Mouse (Mus musculus) midbrain, embryonic 10.5 days (tissue): ENCODE measurements around the gene Alk. TPM values are rescaled to one million over a fixed set of nuclear protein-coding genes. Genes with fewer than 3 reads are reported as not detected.

ENCODE experiments used
- DNase-seq: peaks from one replicate; pipeline ENCODE4 v3.0.0-alpha.2; 2017; ENCODE audit warnings: low spot score
- H3K27ac ChIP-seq: fragments of 300-500 bp; sonication (generic); replicated peaks from 2 replicates; pipeline ENCODE4 v1.5.1; 2016; ENCODE audit warnings: mild to moderate bottlenecking
- H3K27me3 ChIP-seq: fragments of 300-500 bp; sonication (generic); 2 replicates; pipeline ENCODE4 v1.6.1; 2016; ENCODE audit warnings: low read depth, mild to moderate bottlenecking; ENCODE audit not compliant: poor library complexity, severe bottlenecking
- H3K36me3 ChIP-seq: fragments of 300-500 bp; sonication (generic); 2 replicates; pipeline ENCODE4 v1.6.1; 2016; ENCODE audit warnings: mild to moderate bottlenecking, moderate library complexity
- H3K4me1 ChIP-seq: fragments of 300-500 bp; sonication (generic); 2 replicates; pipeline ENCODE4 v1.6.1; 2016
- H3K4me3 ChIP-seq: fragments of 300-500 bp; sonication (generic); 2 replicates; pipeline ENCODE4 v1.5.1; 2016; ENCODE audit warnings: mild to moderate bottlenecking, moderate library complexity
- H3K9me3 ChIP-seq: fragments of 300-500 bp; sonication (generic); replicated peaks from 2 replicates; pipeline ENCODE4 v1.6.1; 2016; ENCODE audit warnings: mild to moderate bottlenecking
- WGBS: fragments of 180-500 bp; shearing (Covaris S2); methylation state at CpG from one replicate; pipeline ENCODE4 v1.1.7; 2016; 5-methylcytosine and 5-hydroxymethylcytosine counted together
- polyA plus RNA-seq: library from polyadenylated mRNA; unstranded; fragments of >200 nt; fragmentation: Nextera tagmentation; extraction: Ambion mirVana; gene quantifications from 2 replicates; pipeline ENCODE4 v1.2.1, GENCODE M21; 2016

Gene Alk
- polyA plus RNA-seq, 1 experiment from 2014 or later: 0.21 TPM

DNA sequence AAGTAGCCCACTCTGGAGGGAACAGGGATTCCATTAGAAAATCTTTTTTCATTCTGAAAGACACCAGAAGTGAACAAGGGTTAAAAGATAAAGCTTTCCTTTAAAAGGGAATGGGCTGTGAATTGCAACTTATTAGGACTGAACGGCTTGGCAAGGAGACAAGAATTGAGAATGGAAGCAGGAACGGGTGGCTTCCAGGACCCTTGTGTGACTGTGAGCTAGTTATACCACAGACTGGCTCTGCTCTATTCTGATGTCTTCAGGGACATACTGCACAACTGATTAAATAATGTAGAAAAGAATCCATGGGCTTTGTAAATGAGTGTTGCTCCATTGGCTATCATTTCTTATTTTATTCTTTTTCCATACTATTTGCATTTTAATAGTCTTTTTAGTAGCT lies 33.0 kb downstream of the Alk start:
- no peak overlapping the region for H3K4me3 ChIP-seq
- H3K27me3 ChIP-seq: no peaks in the 10 kb centered on the region
- peaks cover 8% of the 10 kb centered on the region for H3K4me1 ChIP-seq
- H3K9me3 ChIP-seq: no peaks in the 10 kb centered on the region
- H3K36me3 ChIP-seq: no peaks in the 10 kb centered on the region
- no peak for DNase-seq
- H3K27ac ChIP-seq: no peak overlapping the region
- WGBS: 94% methylated on average over 2 of the region's 2 CpGs

DNA sequence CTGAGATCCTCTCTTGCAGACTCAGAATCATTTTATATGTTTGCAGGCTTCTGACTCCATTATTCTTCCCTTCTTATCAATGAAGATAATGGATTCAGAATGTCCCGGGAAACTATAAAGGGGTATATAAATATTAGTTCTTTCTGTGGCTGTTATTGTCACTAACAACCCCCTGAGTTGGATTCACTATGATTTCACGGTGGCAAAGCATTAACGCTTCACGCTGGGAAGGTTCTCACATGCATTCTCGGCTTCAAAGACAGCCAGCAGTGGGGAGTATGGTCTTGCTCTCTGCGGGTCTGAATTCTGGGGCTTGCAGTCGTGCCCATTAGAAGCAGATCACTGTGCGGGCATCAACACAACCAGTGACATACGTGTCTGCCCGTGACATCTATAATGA lies 34.9 kb downstream of the Alk start:
- Histone ChIP-seq H3K27me3 (no peaks in the 10 kb centered on the region), H3K4me1 (peaks cover 8% of the 10 kb centered on the region), H3K9me3 (no peaks in the 10 kb centered on the region), H3K27ac (no peak overlapping the region), H3K36me3 (no peaks in the 10 kb centered on the region), H3K4me3 (no peak overlapping the region)
- WGBS: 65% methylated on average over 10 of the region's 10 CpGs
- peak; percentile 16 for DNase-seq

- no peak overlapping the region for H3K27ac ChIP-seq
- no peak for DNase-seq
- WGBS: 69% methylated on average over 5 of the region's 5 CpGs
- no peak overlapping the region for H3K4me3 ChIP-seq
- H3K4me1 ChIP-seq: no peaks in the 10 kb centered on the region
- no peaks in the 10 kb centered on the region for H3K27me3 ChIP-seq
- peaks cover 9% of the 10 kb centered on the region; the same call in 1 of the 2 replicates for H3K9me3 ChIP-seq
- no peaks in the 10 kb centered on the region for H3K36me3 ChIP-seq
These were observed 41.0 kb downstream of the Alk start for GRCm38 (mm10) chr17:72563423-72563822.

DNA sequence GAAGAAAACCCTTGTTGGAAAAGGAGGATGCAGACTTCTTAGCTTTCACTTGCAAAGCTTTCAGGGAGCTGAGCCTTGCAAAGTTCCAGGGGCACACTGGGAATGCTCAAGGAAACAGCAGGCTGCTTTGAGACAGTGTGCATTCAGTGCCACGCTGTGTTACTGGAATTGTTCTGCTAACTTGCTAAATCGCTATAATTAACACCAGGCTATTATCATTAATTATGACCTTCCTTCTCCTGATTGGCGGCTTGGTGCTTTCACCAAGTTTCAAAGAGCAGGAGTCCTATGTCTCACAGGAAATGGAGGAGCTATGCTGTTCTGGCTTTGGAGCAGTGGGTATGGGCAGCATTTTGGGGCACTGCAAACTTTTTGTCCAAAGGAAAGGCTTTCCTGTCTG lies 43.0 kb downstream of the Alk start:
- H3K36me3 ChIP-seq: no peaks in the 10 kb centered on the region
- no peak for DNase-seq
- no peaks in the 10 kb centered on the region for H3K27me3 ChIP-seq
- 77% methylated on average over 3 of the region's 3 CpGs for whole genome bisulfite sequencing
- H3K4me3 ChIP-seq: no peak overlapping the region
- H3K27ac ChIP-seq: no peak overlapping the region
- peaks cover 9% of the 10 kb centered on the region; the same call in 1 of the 2 replicates for H3K9me3 ChIP-seq
- H3K4me1 ChIP-seq: 0 out of 2 replicates have a peak, but pooled peaks cover 9% of the 10 kb centered on the region

DNA sequence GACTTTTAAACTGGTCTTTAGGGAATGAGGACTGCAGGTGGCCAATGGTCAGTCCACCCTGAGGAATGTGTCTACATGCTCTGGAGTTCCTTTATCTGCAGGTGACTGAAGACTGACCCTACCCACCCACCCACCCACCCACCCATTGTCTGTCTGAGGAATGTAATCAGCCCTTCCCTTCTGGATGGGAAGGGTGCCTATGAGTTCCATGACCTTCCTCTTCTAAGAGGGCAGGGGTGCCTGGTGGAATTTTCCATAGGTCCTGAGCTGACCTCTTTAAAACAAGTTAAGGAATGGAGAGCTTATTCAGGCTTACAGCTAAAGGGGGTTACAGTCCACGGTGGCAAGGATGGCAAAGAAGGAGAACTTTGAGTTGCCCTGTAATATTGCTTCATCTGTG lies 43.7 kb downstream of the Alk start:
- Histone ChIP-seq H3K27ac (no peak overlapping the region), H3K4me3 (no peak overlapping the region), H3K4me1 (0 out of 2 replicates have a peak, but pooled peaks cover 9% of the 10 kb centered on the region), H3K36me3 (no peaks in the 10 kb centered on the region), H3K27me3 (no peaks in the 10 kb centered on the region), H3K9me3 (peaks cover 9% of the 10 kb centered on the region; the same call in 1 of the 2 replicates)
- 86% methylated on average over 1 of the region's 1 CpGs for WGBS
- no peak for DNase-seq

DNA sequence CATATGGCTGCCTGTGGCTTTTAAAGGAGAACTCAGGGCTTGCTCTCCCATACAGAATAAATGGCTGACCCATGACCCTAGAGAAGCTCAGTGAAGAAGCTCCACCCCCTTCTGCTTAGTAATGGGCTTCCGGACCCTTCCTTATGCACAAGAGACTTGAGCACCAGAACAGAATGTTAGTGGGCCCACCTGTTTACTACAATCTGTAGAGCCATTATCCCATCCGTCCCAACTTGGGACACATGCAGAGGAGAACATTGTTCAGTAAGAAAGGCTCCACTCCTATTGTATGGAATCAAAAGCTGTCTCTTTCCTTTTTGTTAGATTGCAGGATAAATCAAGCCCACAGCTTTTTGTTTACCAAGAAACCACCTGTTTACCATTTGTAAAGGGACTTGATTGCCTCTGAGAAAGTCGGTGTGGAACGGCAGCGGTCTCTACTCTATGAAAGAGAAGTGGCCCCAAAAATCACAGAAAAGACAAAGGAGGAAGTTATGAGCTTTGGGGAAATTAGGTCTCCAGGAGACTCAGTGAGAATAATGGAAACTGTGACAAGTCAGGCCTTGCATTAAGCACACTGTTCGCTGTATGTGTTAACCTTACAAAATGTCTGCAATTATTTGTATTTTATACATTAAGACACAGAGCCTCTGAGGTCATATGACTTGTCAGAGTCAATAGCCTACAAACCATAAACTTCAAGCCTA lies 47.2 kb downstream of the Alk start:
- Histone ChIP-seq H3K36me3 (no peaks in the 10 kb centered on the region), H3K27me3 (no peaks in the 10 kb centered on the region), H3K4me3 (no peak overlapping the region), H3K4me1 (0 out of 2 replicates have a peak, but pooled peaks cover 9% of the 10 kb centered on the region), H3K27ac (no peak overlapping the region), H3K9me3 (peaks cover 9% of the 10 kb centered on the region; the same call in 1 of the 2 replicates)
- DNase-seq: no peak
- 71% methylated on average over 6 of the region's 6 CpGs for WGBS

GRCm38 (mm10) chr17:72546274-72546673 lies 58.2 kb downstream of the Alk start:
- Histone ChIP-seq H3K36me3 (no peaks in the 10 kb centered on the region), H3K4me3 (no peak overlapping the region), H3K4me1 (no peaks in the 10 kb centered on the region), H3K27ac (no peak overlapping the region), H3K9me3 (no peaks in the 10 kb centered on the region), H3K27me3 (no peaks in the 10 kb centered on the region)
- WGBS: 75% methylated on average over 4 of the region's 4 CpGs
- DNase-seq: no peak

DNA sequence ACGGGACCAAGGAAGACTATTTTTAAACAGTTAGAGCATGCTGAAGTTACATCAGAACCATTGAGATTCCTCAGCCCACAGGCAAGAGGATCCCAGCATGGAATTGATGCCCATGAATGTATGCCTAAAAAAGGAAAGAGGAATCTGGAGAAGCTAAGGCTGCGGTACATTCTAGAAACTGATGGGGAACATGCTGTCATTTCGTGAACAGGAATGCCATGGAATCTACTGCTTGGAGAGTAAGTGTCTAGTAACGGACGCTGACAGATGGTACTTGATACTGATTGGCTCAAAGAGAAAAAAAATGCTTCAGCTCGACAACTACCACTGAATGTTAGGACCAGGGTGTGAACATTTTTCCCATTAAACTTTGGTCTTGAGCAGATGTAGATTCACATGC lies 69.1 kb downstream of the Alk start:
- Histone ChIP-seq H3K4me1 (no peaks in the 10 kb centered on the region), H3K27me3 (no peaks in the 10 kb centered on the region), H3K9me3 (no peaks in the 10 kb centered on the region), H3K27ac (no peak overlapping the region), H3K4me3 (no peak overlapping the region), H3K36me3 (no peaks in the 10 kb centered on the region)
- no peak for DNase-seq
- WGBS: 91% methylated on average over 6 of the region's 6 CpGs

GRCm38 (mm10) chr17:72532266-72532665 lies 72.2 kb downstream of the Alk start:
- 85% methylated on average over 6 of the region's 6 CpGs for WGBS
- Histone ChIP-seq H3K36me3 (no peaks in the 10 kb centered on the region), H3K27ac (no peak overlapping the region), H3K9me3 (no peaks in the 10 kb centered on the region), H3K4me1 (no peaks in the 10 kb centered on the region), H3K27me3 (no peaks in the 10 kb centered on the region), H3K4me3 (no peak overlapping the region)
- DNase-seq: no peak

- no peaks in the 10 kb centered on the region for H3K9me3 ChIP-seq
- DNase-seq: no peak
- H3K27me3 ChIP-seq: no peaks in the 10 kb centered on the region
- H3K4me1 ChIP-seq: no peaks in the 10 kb centered on the region
- no peak overlapping the region for H3K27ac ChIP-seq
- 91% methylated on average over 8 of the region's 8 CpGs for WGBS
- no peaks in the 10 kb centered on the region for H3K36me3 ChIP-seq
- H3K4me3 ChIP-seq: no peak overlapping the region
These were observed 75.9 kb downstream of the Alk start for GRCm38 (mm10) chr17:72528481-72528880.

DNA sequence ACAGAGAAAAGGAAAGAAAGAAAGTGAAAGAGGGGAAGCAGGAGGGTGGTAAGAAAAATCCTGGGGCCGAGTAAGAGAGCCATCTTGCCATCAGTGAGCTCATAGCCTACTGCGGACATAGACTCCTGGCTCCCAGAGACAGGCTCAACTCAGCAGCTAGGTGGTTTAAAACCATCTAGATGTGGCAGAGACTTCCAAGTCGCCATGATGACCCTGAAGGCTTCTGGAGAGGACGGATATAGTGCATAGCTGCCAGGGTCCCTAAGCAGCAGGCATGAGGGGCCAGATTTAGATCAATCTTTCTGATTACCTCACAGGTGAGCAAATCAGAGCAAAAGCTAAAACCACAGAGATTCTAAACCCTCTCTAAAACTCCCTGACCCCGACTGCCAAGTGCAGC lies 76.9 kb downstream of the Alk start:
- no peaks in the 10 kb centered on the region for H3K27me3 ChIP-seq
- no peaks in the 10 kb centered on the region for H3K9me3 ChIP-seq
- no peak for DNase-seq
- H3K36me3 ChIP-seq: no peaks in the 10 kb centered on the region
- no peaks in the 10 kb centered on the region for H3K4me1 ChIP-seq
- no peak overlapping the region for H3K4me3 ChIP-seq
- H3K27ac ChIP-seq: no peak overlapping the region
- 82% methylated on average over 5 of the region's 5 CpGs for WGBS

DNA sequence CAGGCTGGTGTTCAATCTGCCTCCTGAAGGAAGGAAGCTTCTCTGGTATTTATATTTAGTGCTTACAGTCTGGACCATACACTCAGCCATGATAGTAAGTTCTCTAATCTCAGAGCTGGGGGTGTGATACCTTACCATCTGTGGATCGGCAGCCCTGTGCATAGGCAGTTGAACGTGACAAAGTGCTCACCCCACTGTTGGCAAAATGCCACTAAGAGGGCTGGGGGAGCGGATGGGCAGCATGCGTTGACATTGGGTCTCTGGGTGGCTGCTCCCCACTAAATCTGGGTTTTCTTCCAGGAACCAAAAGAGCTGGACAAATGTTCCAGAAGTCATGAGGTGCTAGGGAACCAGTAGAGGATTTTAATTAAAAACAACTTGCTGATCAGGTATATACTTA lies 78.1 kb downstream of the Alk start:
- no peak overlapping the region for H3K4me3 ChIP-seq
- no peaks in the 10 kb centered on the region for H3K4me1 ChIP-seq
- no peaks in the 10 kb centered on the region for H3K9me3 ChIP-seq
- no peaks in the 10 kb centered on the region for H3K27me3 ChIP-seq
- H3K27ac ChIP-seq: no peak overlapping the region
- 96% methylated on average over 4 of the region's 4 CpGs for WGBS
- no peaks in the 10 kb centered on the region for H3K36me3 ChIP-seq
- no peak for DNase-seq

- Histone ChIP-seq H3K9me3 (no peaks in the 10 kb centered on the region), H3K4me3 (no peak overlapping the region), H3K36me3 (no peaks in the 10 kb centered on the region), H3K4me1 (no peaks in the 10 kb centered on the region), H3K27ac (no peak overlapping the region), H3K27me3 (no peaks in the 10 kb centered on the region)
- no peak for DNase-seq
- 93% methylated on average over 3 of the region's 3 CpGs for WGBS
These were observed 79.6 kb downstream of the Alk start for GRCm38 (mm10) chr17:72524839-72525238.
